Mouse (Mus musculus): ENCODE measurements at regions not wholly inside any gene's neighbourhood (a gene's known extent, or its start where the extent isn't known, plus 50 kb on each side); places are given as distances from the start of the nearest gene placed in this dataset.

- Histone ChIP-seq H3K36me3 (ENCODE audit: control insufficient read depth in 1 of 2, insufficient read depth in 2 of 2, low read length in 2 of 2) (no peaks in the 10 kb centered on the region), H3K9ac (ENCODE audit: control insufficient read depth, low read depth, low read length, poor library complexity, severe bottlenecking) (no peak overlapping the region), H3K4me3 (ENCODE audit: control insufficient read depth in 1 of 2, insufficient read depth in 1 of 2, low read depth in 2 of 2, low read length in 2 of 2) (no peak overlapping the region), H3K27ac (ENCODE audit: control insufficient read depth, low read depth, low read length) (no peak overlapping the region), H3K9me3 (replicated peaks; ENCODE audit: insufficient read depth, low read length) (no peaks in the 10 kb centered on the region), H3K4me1 (ENCODE audit: control insufficient read depth in 1 of 2, insufficient read depth in 2 of 2, low read length in 2 of 2) (peaks cover 0 to 2% of the 10 kb centered on the region in 2 experiments; a peak in 3 of 4 replicates), H3K27me3 (ENCODE audit: control insufficient read depth in 1 of 2, insufficient read depth in 2 of 2, low read length in 2 of 2) (no peaks in the 10 kb centered on the region), H3K79me2 (ENCODE audit: control insufficient read depth, insufficient read depth, low read length, poor library complexity) (no peaks in the 10 kb centered on the region)
- no peak for DNase-seq (ENCODE audit: low read depth, low spot score)
- no peak for TF ChIP-seq ZNF384 (IDR thresholded peaks at IDR 0.05; ENCODE audit: low read depth, low read length)
- TF ChIP-seq GABPA (IDR thresholded peaks at IDR 0.05; ENCODE audit: low read depth, low read length), result no peak
- no peak for TF ChIP-seq GATA1 (IDR thresholded peaks at IDR 0.05; ENCODE audit: low read depth, low read length)
- TF ChIP-seq SMC3 (IDR thresholded peaks at IDR 0.05; ENCODE audit: low read depth, low read length), result no peak
- TF ChIP-seq RCOR1 (IDR thresholded peaks at IDR 0.05; ENCODE audit: low read depth, low read length), result no peak
- no peak for TF ChIP-seq MEF2A (IDR thresholded peaks at IDR 0.05; ENCODE audit: extremely low read depth, insufficient replicate concordance, low read depth, low read length, poor library complexity, severe bottlenecking)
- TF ChIP-seq CHD1 (IDR thresholded peaks at IDR 0.05; ENCODE audit: low read depth, low read length), result no peak
- TF ChIP-seq KAT2A (conservative IDR thresholded peaks at IDR 0.05; ENCODE audit: low read depth, low read length), result no peak
- no peak for TF ChIP-seq CTCF (IDR thresholded peaks at IDR 0.05 in 2 of 3, conservative IDR thresholded peaks at IDR 0.05 in 1 of 3; ENCODE audit: control insufficient read depth in 1 of 3, insufficient read depth in 1 of 3, low read depth in 2 of 3, low read length in 3 of 3, poor library complexity in 1 of 3, severe bottlenecking in 1 of 3)
- TF ChIP-seq HCFC1 (IDR thresholded peaks at IDR 0.05; ENCODE audit: low read depth, low read length), result no peak
- no peak for TF ChIP-seq NELFE (IDR thresholded peaks at IDR 0.05; ENCODE audit: low read depth, low read length)
- TF ChIP-seq MAX (IDR thresholded peaks at IDR 0.05; ENCODE audit: low read length), result no peak
- no peak for TF ChIP-seq TBP (IDR thresholded peaks at IDR 0.05; ENCODE audit: low read depth, low read length)
- TF ChIP-seq ZC3H11A (IDR thresholded peaks at IDR 0.05; ENCODE audit: low read depth, low read length), result no peak
- TF ChIP-seq MAFK (IDR thresholded peaks at IDR 0.05; ENCODE audit: borderline replicate concordance, low read depth, low read length), result no peak
- TF ChIP-seq RAD21 (IDR thresholded peaks at IDR 0.05; ENCODE audit: low read depth, low read length), result no peak
- TF ChIP-seq USF1 (IDR thresholded peaks at IDR 0.05; ENCODE audit: low read depth, low read length), result no peak
- TF ChIP-seq UBTF (IDR thresholded peaks at IDR 0.05; ENCODE audit: borderline replicate concordance, insufficient read depth, low read depth, low read length), result no peak
- TF ChIP-seq NRF1 (IDR thresholded peaks at IDR 0.05; ENCODE audit: insufficient read depth, low read depth, low read length, poor library complexity, severe bottlenecking), result no peak
- no peak for TF ChIP-seq ZMIZ1 (IDR thresholded peaks at IDR 0.05; ENCODE audit: low read depth, low read length)
These were observed 538.7 kb upstream of the Zfp462 start for GRCm38 (mm10) chr4:54406151-54406550.

- Histone ChIP-seq H3K36me3 (ENCODE audit: control insufficient read depth in 1 of 2, insufficient read depth in 2 of 2, low read length in 2 of 2) (no peaks in the 10 kb centered on the region), H3K27ac (ENCODE audit: control insufficient read depth, low read depth, low read length) (no peak overlapping the region), H3K4me3 (ENCODE audit: control insufficient read depth in 1 of 2, insufficient read depth in 1 of 2, low read depth in 2 of 2, low read length in 2 of 2) (no peak overlapping the region), H3K4me1 (ENCODE audit: control insufficient read depth in 1 of 2, insufficient read depth in 2 of 2, low read length in 2 of 2) (peaks cover 0 to 2% of the 10 kb centered on the region in 2 experiments; a peak in 3 of 4 replicates), H3K9ac (ENCODE audit: control insufficient read depth, low read depth, low read length, poor library complexity, severe bottlenecking) (no peak overlapping the region), H3K27me3 (ENCODE audit: control insufficient read depth in 1 of 2, insufficient read depth in 2 of 2, low read length in 2 of 2) (no peaks in the 10 kb centered on the region), H3K9me3 (replicated peaks; ENCODE audit: insufficient read depth, low read length) (no peaks in the 10 kb centered on the region), H3K79me2 (ENCODE audit: control insufficient read depth, insufficient read depth, low read length, poor library complexity) (no peaks in the 10 kb centered on the region)
- no peak for DNase-seq (ENCODE audit: low read depth, low spot score)
- TF ChIP-seq POLR2A (IDR thresholded peaks at IDR 0.05; ENCODE audit: control insufficient read depth in 1 of 2, insufficient read depth in 1 of 2, low read depth in 1 of 2, low read length in 2 of 2, poor library complexity in 1 of 2) (no peak), USF1 (IDR thresholded peaks at IDR 0.05; ENCODE audit: low read depth, low read length) (no peak), MAZ (IDR thresholded peaks at IDR 0.05; ENCODE audit: low read depth, low read length) (no peak), E2F4 (IDR thresholded peaks at IDR 0.05; ENCODE audit: borderline replicate concordance, low read depth, low read length) (no peak), GATA1 (IDR thresholded peaks at IDR 0.05; ENCODE audit: low read depth, low read length) (no peak), ETS1 (IDR thresholded peaks at IDR 0.05; ENCODE audit: low read depth, low read length) (no peak), KAT2A (conservative IDR thresholded peaks at IDR 0.05; ENCODE audit: low read depth, low read length) (no peak), TAL1 (IDR thresholded peaks at IDR 0.05; ENCODE audit: low read length) (no peak), TCF12 (IDR thresholded peaks at IDR 0.05; ENCODE audit: low read depth, low read length) (no peak), NRF1 (IDR thresholded peaks at IDR 0.05; ENCODE audit: insufficient read depth, low read depth, low read length, poor library complexity, severe bottlenecking) (no peak), ZMIZ1 (IDR thresholded peaks at IDR 0.05; ENCODE audit: low read depth, low read length) (no peak), ZNF384 (IDR thresholded peaks at IDR 0.05; ENCODE audit: low read depth, low read length) (no peak)
These were observed 536.9 kb upstream of the Zfp462 start for GRCm38 (mm10) chr4:54407930-54408329.
